Mouse (Mus musculus): ENCODE measurements around the gene Gm14569.

The Gm14569 gene

GRCm38 (mm10) chrX:36491730-36492129, at the start of gene Gm14569:
TSS of gene Gm14569 (minus strand) at chrX:36491830.
- DNase-seq: no peak

DNA sequence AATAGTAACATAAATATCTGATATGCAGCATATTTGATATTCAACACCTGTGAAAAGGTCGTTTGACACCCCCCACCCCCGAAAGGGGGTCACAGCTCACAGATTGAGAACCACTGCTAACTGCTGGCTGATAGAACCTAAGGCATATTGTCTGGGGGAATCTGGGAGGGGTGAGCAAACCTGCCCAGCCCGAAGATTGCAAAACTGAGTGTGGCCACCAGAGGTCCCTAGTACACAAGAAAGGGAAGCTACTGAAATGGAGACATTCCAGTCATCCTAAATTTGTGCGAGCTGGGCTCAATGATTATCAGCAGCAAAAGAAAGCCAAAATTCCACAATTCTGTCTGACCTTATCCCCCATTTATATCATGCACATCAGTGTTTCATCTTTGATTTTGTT, 42.9 kb upstream of the Gm14569 start:
- peak; percentile 73 for DNase-seq

DNA sequence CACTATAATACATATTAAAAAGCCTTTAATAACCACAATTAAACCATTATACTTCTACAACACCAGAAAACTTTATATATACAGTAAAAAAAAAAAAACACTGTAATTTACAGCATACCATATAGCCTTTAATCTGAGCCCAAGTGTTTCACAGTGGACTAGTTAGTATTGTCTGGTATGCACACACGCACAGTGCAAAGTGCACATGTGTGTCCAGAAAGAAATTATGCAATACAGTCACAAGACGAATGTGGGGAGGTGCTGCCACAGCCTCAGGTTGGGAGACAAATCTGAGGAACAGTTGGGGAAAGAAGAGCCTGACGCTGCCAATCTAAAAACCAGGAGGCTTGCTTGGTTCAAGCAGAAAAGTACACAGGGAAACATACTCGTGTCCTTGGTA, 42.1 kb upstream of the Gm14569 start:
- no peak for DNase-seq

GRCm38 (mm10) chrX:36530251-36530650, 38.6 kb upstream of the Gm14569 start:
- no peak for DNase-seq

- DNase-seq: no peak
These were observed 32.1 kb upstream of the Gm14569 start for GRCm38 (mm10) chrX:36523729-36524128.

DNA sequence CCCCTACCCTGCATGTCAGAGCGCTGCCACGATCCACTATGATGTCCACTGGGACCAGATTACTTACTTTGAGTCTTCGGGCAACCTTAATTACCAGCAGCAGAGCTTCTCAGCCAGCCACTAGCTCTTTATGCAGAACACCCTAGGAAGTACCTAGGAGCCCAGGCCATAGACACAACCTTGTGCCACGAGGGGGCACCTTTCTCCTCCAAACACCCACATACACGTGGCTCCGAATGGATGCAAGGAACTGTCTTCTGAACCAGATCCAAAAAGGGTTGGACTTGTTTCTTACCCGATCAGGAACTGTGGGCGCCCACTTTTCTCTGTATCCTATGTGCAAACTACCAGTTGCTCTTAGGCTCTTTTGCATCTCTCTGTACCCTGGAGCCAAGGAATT, 22.1 kb upstream of the Gm14569 start:
- no peak for DNase-seq

- no peak for DNase-seq
These were observed 21.6 kb upstream of the Gm14569 start for GRCm38 (mm10) chrX:36513231-36513630.

DNA sequence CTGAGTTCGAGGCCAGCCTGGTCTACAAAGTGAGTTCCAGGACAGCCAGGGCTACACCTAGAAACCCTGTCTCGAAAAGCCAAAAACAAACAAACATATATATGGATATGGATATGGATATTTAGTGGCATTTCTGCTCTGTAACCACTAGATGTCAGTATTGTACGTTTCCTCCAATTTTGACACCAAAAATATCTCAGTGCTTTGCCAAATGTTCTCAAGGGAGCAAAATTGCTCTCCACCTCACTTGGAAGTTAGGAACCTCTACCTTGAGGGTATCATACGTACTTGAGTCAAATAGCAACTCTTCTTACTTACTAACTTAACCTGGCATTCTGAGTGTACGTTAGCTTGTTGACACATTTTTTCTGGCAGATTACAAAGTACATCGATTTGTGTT, 15.2 kb upstream of the Gm14569 start:
- no peak for DNase-seq

GRCm38 (mm10) chrX:36489506-36489905, 2.1 kb downstream of the Gm14569 start:
- DNase-seq: no peak

- DNase-seq: no peak
These were observed 3.6 kb downstream of the Gm14569 start for GRCm38 (mm10) chrX:36487996-36488395.

DNA sequence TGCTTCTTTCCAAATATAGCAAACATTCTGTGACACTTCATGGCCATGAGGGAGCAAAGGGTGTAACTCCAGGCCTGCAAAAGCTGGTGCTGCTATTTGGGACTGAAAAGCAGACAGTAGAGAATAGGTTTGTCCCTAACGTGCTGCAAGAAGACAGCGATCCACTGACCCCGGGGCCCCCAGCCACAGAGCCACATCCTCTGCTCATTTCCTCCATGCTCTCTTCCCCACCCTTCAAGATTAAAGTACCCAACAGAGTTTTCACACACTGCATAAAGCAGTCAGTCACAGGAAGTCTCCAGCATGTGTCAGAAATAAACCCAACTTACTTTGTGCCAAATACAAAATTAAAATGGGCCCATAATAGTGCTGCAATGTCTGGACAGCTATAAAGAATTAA, 16.8 kb downstream of the Gm14569 start:
- DNase-seq: no peak

- DNase-seq: no peak
These were observed 17.4 kb downstream of the Gm14569 start for GRCm38 (mm10) chrX:36474103-36474751.

GRCm38 (mm10) chrX:36456031-36456430, 35.6 kb downstream of the Gm14569 start:
- DNase-seq: no peak

GRCm38 (mm10) chrX:36437932-36438331, 53.7 kb downstream of the Gm14569 start:
- DNase-seq: no peak

DNA sequence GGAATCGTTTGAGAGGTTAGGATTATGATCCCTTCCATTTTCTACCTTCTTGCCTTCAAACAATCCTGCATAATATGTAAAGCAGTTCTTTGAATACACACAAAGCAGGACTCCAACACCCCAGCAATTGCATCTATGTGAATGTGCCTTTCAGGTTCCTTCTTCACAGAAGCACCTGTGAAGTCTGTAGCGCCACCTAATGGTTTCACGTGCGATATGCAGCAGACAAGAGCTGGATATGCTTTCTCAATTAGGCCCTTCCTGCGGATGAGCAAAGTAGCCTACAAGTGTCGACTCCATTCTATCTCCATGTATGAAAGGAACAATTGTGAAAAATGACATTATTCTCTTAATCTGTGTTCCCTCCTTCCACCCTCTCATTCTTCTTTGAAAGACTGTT, 56.6 kb downstream of the Gm14569 start:
- DNase-seq: peak; percentile 2

DNA sequence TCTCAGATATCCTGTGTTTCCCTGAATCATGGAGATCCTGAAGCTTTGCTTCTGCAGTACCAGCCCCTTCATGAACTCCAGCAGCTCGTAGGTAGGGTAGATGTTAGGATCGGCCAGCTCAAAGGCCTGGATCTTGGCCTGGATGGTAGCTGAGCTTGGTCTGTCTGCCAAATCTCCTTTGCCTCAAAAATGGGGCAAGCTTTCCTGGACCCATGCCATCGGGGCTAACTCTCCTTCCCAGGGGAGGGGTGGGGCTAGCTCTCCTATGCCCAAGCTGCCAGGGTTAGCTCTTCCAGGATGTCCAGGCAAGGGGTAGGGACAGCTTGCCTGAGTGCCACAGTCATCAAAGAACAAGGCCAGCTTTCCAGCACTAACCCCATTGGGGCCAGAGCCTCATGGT, 72.5 kb downstream of the Gm14569 start:
- DNase-seq: no peak

DNA sequence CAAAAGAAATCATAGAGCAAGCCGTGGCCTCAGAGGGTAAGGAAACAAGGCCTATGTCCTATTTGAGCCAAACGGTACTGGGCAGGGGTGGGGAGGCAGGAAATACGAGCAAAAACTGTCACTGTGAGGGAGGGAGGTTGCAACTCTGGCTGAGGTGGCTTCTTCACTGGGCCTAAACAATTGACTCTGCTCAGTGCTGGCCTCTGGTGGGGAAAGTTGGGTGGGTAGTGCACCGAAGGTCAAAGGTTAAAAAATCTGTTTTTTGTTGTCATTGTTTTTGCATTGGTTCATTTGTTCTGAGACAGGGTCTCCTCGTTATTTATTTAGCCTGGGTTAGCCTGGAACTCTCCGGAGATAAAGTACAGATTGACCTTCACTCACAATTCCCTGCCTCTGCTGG, 89.3 kb downstream of the Gm14569 start:
- no peak for DNase-seq

DNA sequence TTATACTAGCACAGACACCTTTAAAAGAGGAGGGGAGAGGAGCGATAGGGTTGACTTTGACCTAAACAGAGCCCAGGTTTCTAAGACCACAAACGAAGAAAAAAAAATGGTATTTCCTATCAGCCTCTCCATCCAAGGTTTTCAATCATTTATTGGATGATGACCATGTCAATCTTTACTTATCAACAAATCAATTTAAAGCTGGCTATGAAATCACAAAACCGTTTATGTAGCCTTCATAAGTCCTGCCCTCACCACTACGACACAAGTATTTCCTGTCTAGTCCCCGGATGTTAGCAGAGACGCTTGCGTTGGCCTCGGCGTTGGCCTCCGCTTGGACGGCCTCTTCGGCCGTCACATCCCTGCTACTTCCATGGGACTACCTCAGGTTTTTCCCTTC, 90.7 kb downstream of the Gm14569 start, which contains the start of gene Gm6268:
Gene Gm6268, plus strand, starts transcription at position 301 of the 400 bp plus-strand sequence.
- DNase-seq: no peak

DNA sequence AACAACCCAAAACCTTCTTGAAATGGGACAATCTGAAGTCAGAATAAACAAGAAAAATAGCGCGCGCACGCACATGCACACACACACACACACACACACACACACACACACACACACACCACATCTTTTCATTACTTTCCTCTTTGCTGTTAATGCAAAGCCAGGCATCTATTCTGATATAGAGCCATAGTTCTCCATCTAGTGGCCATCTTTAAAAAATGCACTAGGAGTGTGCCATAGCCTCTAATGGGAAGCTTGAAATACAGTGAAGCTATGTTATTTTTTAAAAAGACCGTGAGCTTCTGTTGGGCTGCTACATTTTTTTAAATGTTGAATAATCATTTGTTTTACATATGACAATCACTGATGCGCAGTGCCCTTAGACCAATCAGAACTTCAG, 98.4 kb downstream of the Gm14569 start:
- DNase-seq: no peak

GRCm38 (mm10) chrX:36392672-36393071, 99.0 kb downstream of the Gm14569 start:
- peak; percentile 49 for DNase-seq

DNA sequence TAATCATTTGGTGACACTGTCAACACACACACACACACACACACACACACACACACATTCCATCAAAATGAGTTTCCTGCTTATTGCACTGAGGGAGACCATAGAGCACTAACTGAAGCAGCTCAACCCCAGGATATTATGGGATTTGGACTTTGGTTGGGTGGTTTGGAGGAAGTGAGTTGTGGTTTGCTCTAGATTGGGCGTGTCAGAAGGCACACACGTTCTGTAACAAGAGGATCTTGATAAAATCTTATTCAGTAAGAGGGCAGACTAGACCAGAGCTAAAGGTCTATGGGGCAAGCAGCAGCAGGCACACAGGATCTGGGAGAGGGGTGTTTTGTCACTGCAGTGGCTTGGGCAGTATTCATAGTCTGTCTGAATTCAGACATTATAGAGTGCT, 101.1 kb downstream of the Gm14569 start:
- no peak for DNase-seq

- peak; percentile 72 for DNase-seq
These were observed 101.7 kb downstream of the Gm14569 start for GRCm38 (mm10) chrX:36389971-36390370.

DNA sequence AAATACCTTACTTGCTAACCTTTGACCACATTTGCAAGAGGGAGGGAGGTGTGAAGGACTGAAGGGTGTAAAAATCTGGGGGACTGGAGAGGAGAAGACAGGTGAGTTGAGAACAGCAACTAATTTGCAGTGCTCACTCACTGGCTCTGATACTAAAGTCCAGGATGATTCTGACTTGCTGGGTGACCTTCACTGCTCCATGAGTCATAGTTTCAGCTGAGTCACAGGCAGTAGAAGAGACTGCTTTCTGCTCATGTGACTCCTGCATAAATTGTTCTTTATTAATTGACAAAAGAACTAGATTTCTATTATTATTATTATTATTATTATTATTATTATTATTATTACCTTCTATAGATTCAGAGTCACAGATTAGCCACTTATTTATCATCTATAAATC, 106.3 kb downstream of the Gm14569 start:
- no peak for DNase-seq

Data from right cerebral cortex, adult 18-20 months (tissue).